Mouse (Mus musculus) testis, adult 2 months (tissue): ENCODE data around the gene Kat14.

Source experiments
- CTCF ChIP-seq: fragments of 200-500 bp; IDR thresholded peaks from 2 replicates; pipeline ENCODE4 v1.5.1; 2012; ENCODE audit warnings: low read depth, mild to moderate bottlenecking, inconsistent platforms, low read length, moderate library complexity; ENCODE audit not compliant: control insufficient read depth, insufficient read depth, insufficient replicate concordance
- POLR2A ChIP-seq: fragments of 200-500 bp; IDR thresholded peaks from 2 replicates; pipeline ENCODE4 v1.6.1; 2012; ENCODE audit warnings: low read depth, mild to moderate bottlenecking, inconsistent platforms, low read length, moderate library complexity; ENCODE audit not compliant: control insufficient read depth

DNA sequence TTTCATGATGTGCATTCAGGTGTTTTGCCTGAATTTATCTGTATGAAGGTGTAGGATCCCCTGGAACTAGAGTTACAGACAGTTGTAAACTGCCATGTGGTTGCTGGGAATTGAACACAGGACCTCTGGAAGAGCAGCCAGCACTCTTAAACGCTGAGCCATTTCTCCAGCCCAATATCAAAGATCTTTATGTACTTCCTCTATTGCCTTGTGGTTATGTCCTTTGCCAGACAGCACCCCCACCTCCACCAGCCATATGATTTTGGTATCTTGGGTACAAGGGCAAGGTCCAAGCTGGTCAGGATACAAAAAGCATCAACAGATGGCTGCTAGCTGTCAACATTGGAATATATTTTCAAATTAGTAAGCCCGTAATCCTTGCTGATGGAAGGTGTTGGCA, 81.6 kb downstream of the Kat14 start:
- TF ChIP-seq CTCF: no peak
- no peak for TF ChIP-seq POLR2A
